Mouse (Mus musculus): ENCODE data around the gene Itm2b.

Gene Itm2b

GRCm38 (mm10) chr14:73384913-73385719, at the start of gene Itm2b:
Itm2b (minus strand) TSS chr14:73385289.
- DNase-seq, result peak; percentile 93

GRCm38 (mm10) chr14:73433487-73433886, 48.4 kb upstream of the Itm2b start:
- DNase-seq, result no peak

- DNase-seq, result no peak
These were observed 45.5 kb upstream of the Itm2b start for GRCm38 (mm10) chr14:73430571-73430970.

GRCm38 (mm10) chr14:73425571-73426041, 40.5 kb upstream of the Itm2b start:
- no peak for DNase-seq

GRCm38 (mm10) chr14:73424961-73425360, 39.9 kb upstream of the Itm2b start:
- no peak for DNase-seq

GRCm38 (mm10) chr14:73423542-73423941, 38.5 kb upstream of the Itm2b start:
- DNase-seq, result no peak

- DNase-seq, result no peak
These were observed 37.5 kb upstream of the Itm2b start for GRCm38 (mm10) chr14:73422621-73423020.

GRCm38 (mm10) chr14:73421580-73421979, 36.5 kb upstream of the Itm2b start:
- no peak for DNase-seq

GRCm38 (mm10) chr14:73420138-73420745, 35.2 kb upstream of the Itm2b start:
- DNase-seq, result no peak

- no peak for DNase-seq
These were observed 31.4 kb upstream of the Itm2b start for GRCm38 (mm10) chr14:73416511-73416910.

- DNase-seq, result no peak
These were observed 30.4 kb upstream of the Itm2b start for GRCm38 (mm10) chr14:73415376-73416035.

- no peak for DNase-seq
These were observed 26.6 kb upstream of the Itm2b start for GRCm38 (mm10) chr14:73411729-73412128.

GRCm38 (mm10) chr14:73410083-73410482, 25.0 kb upstream of the Itm2b start:
- no peak for DNase-seq

- peak; percentile 46 for DNase-seq
These were observed 23.2 kb upstream of the Itm2b start for GRCm38 (mm10) chr14:73408223-73408845.

- DNase-seq, result no peak
These were observed 18.9 kb upstream of the Itm2b start for GRCm38 (mm10) chr14:73404016-73404415.

GRCm38 (mm10) chr14:73403351-73403750, 18.3 kb upstream of the Itm2b start:
- no peak for DNase-seq

GRCm38 (mm10) chr14:73402296-73403035, 17.4 kb upstream of the Itm2b start:
- no peak for DNase-seq

- no peak for DNase-seq
These were observed 16.3 kb upstream of the Itm2b start for GRCm38 (mm10) chr14:73401408-73401807.

GRCm38 (mm10) chr14:73399866-73400618, 15.0 kb upstream of the Itm2b start:
- peak; percentile 67 for DNase-seq

- no peak for DNase-seq
These were observed 13.4 kb upstream of the Itm2b start for GRCm38 (mm10) chr14:73398367-73398996.

GRCm38 (mm10) chr14:73395750-73396149, 10.7 kb upstream of the Itm2b start:
- DNase-seq, result no peak
